Mouse (Mus musculus): ENCODE measurements around the gene Msantd3.
A peak's percentile ranks its signal among the peaks of the same experiment; 100 is the strongest.

Msantd3 gene

GRCm38 (mm10) chr4:48539841-48540575, at the start of gene Msantd3:
Gene Msantd3 (plus strand): TSS chr4:48539935.
- DNase-seq (ENCODE audit: low spot score), result peak; percentile 46

GRCm38 (mm10) chr4:48491290-48491743, 48.4 kb upstream of the Msantd3 start:
- DNase-seq (ENCODE audit: low spot score), result peak; percentile 18

GRCm38 (mm10) chr4:48492510-48492909, 47.2 kb upstream of the Msantd3 start:
- DNase-seq (ENCODE audit: low spot score), result no peak

GRCm38 (mm10) chr4:48510861-48511260, 28.9 kb upstream of the Msantd3 start:
- no peak for DNase-seq (ENCODE audit: low spot score)

- no peak for DNase-seq (ENCODE audit: low spot score)
Measured at GRCm38 (mm10) chr4:48529559-48529958, 10.2 kb upstream of the Msantd3 start.

- DNase-seq (ENCODE audit: low spot score), result no peak
Measured at GRCm38 (mm10) chr4:48531804-48532601, 7.7 kb upstream of the Msantd3 start.

GRCm38 (mm10) chr4:48536275-48536674, 3.5 kb upstream of the Msantd3 start:
- no peak for DNase-seq (ENCODE audit: low spot score)

GRCm38 (mm10) chr4:48537024-48537423, 2.7 kb upstream of the Msantd3 start:
- DNase-seq (ENCODE audit: low spot score), result no peak

GRCm38 (mm10) chr4:48538581-48538980, 1.2 kb upstream of the Msantd3 start:
- no peak for DNase-seq (ENCODE audit: low spot score)

- DNase-seq (ENCODE audit: low spot score), result peak; percentile 25
Measured at GRCm38 (mm10) chr4:48540576-48541111, 909 bp downstream of the Msantd3 start.

- DNase-seq (ENCODE audit: low spot score), result no peak
Measured at GRCm38 (mm10) chr4:48541526-48542250, 2.0 kb downstream of the Msantd3 start.

GRCm38 (mm10) chr4:48542351-48542750, 2.6 kb downstream of the Msantd3 start:
- DNase-seq (ENCODE audit: low spot score), result no peak

- DNase-seq (ENCODE audit: low spot score), result no peak
Measured at GRCm38 (mm10) chr4:48543071-48543865, 3.5 kb downstream of the Msantd3 start.

- no peak for DNase-seq (ENCODE audit: low spot score)
Measured at GRCm38 (mm10) chr4:48544141-48544540, 4.4 kb downstream of the Msantd3 start.

- DNase-seq (ENCODE audit: low spot score), result no peak
Measured at GRCm38 (mm10) chr4:48545966-48546365, 6.2 kb downstream of the Msantd3 start.

GRCm38 (mm10) chr4:48546568-48547496, 7.1 kb downstream of the Msantd3 start:
- no peak for DNase-seq (ENCODE audit: low spot score)

- no peak for DNase-seq (ENCODE audit: low spot score)
Measured at GRCm38 (mm10) chr4:48548393-48549045, 8.8 kb downstream of the Msantd3 start.

- DNase-seq (ENCODE audit: low spot score), result no peak
Measured at GRCm38 (mm10) chr4:48549661-48550060, 9.9 kb downstream of the Msantd3 start.

GRCm38 (mm10) chr4:48552486-48553064, 12.8 kb downstream of the Msantd3 start:
- no peak for DNase-seq (ENCODE audit: low spot score)
